In the genomic region with DNA sequence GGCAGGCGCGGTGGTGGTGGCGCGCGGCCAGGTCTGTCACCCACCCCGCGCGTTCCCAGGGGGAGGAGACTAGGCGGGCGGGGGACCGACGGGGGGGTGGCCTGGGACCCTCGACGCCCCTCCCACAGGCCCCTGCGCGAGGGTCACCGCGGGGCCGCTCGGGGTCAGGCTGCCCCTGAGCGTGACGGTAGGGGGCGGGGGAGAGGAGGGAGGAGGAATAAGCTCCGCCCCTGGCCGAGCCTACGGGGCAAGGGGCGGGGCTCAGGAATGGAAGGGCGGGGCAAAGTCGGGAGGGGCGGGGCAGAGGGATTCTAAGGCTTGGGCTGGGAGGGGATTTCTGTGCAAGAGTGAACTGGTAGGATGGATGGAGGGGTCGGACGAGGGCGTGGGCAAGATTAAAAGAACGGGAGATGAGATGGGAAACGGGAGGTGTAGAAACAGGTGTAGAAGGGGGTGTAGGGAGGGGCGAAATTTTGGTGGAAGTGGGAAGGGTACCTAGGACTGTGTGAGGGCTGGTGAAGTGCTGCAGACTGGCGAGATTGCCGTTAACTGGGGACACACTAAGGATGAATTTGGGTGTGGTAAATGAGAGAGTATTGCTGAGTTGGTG, we compare ENCODE assay signal across 8 mouse cellular contexts. TPM values are rescaled to one million over a fixed set of nuclear protein-coding genes. Genes with fewer than 3 reads are reported as not detected.
DNase-seq lines count a peak whose midpoint lies in the region; ATAC-seq and TF ChIP-seq lines count a peak whose summit lies in the region.

No protein-coding gene starts in this region.

- no peaks in the 10 kb centered on the region for H3K27me3 ChIP-seq in hindbrain, embryonic 12.5 days
- no peaks in the 10 kb centered on the region for H3K27me3 ChIP-seq in liver, embryonic 11.5 days (replicated peaks; ENCODE audit: control insufficient read depth, insufficient read depth, low read length)

- under 1% methylated on average over 37 of the region's 38 CpGs for WGBS in bone marrow, adult 2 months
- WGBS in hindbrain, embryonic 12.5 days = 2% methylated on average over 34 of the region's 38 CpGs
- WGBS in liver, embryonic 11.5 days = 3% methylated on average over 28 of the region's 38 CpGs

- peak overlapping the region; percentile 57 for H3K4me2 ChIP-seq in hindbrain, embryonic 12.5 days (replicated peaks)
- peak overlapping the region; percentile 80 for H3K4me2 ChIP-seq in liver, embryonic 11.5 days

- H3K4me1 ChIP-seq in bone marrow, adult 2 months (ENCODE audit: control insufficient read depth, insufficient read depth, low read length) = peaks cover 2% of the 10 kb centered on the region; the same call in 1 of the 2 replicates
- H3K4me1 ChIP-seq in hindbrain, embryonic 12.5 days = peaks cover 25% of the 10 kb centered on the region
- peaks cover 34% of the 10 kb centered on the region for H3K4me1 ChIP-seq in liver, embryonic 11.5 days (replicated peaks; ENCODE audit: control insufficient read depth, insufficient read depth, low read length)

- ATAC-seq in cerebellum, adult (ENCODE audit: insufficient number of reproducible peaks, low FRiP score, low TSS enrichment) = peak; percentile 5
- ATAC-seq in erythroid progenitor cell, adult 5-6 weeks (replicated peaks; ENCODE audit: low FRiP score, poor library complexity, severe bottlenecking) = peak; percentile 51
- peak; percentile 8 for ATAC-seq in hindbrain, embryonic 12.5 days (ENCODE audit: low FRiP score)
- peak; percentile 57 for ATAC-seq in liver, embryonic 11.5 days (replicated peaks; ENCODE audit: low FRiP score)

- H3K27ac ChIP-seq in bone marrow, adult 2 months (ENCODE audit: control insufficient read depth, insufficient read depth, low read depth, low read length, poor library complexity) = peak overlapping the region; percentile 99
- H3K27ac ChIP-seq in hindbrain, embryonic 12.5 days = peak overlapping the region; percentile 99
- H3K27ac ChIP-seq in liver, embryonic 11.5 days (ENCODE audit: low read depth, low read length) = peak overlapping the region; percentile 92

- peak overlapping the region; percentile 71 for H3K4me3 ChIP-seq in bone marrow, adult 2 months (replicated peaks; ENCODE audit: control insufficient read depth, low read depth, low read length)
- peak overlapping the region; percentile 93 for H3K4me3 ChIP-seq in hindbrain, embryonic 12.5 days
- H3K4me3 ChIP-seq in liver, embryonic 11.5 days (ENCODE audit: low read depth, low read length) = peak overlapping the region; percentile 87

- TF ChIP-seq POLR2A in bone marrow, adult 2 months (IDR thresholded peaks at IDR 0.05; ENCODE audit: borderline replicate concordance, control insufficient read depth, low read depth, low read length) = no peak

- H3K36me3 ChIP-seq in hindbrain, embryonic 12.5 days = no peaks in the 10 kb centered on the region
- H3K36me3 ChIP-seq in liver, embryonic 11.5 days (ENCODE audit: control insufficient read depth, insufficient read depth, low read length) = no peaks in the 10 kb centered on the region

- peak overlapping the region; percentile 83 for H3K9ac ChIP-seq in hindbrain, embryonic 12.5 days
- H3K9ac ChIP-seq in liver, embryonic 11.5 days (ENCODE audit: low read depth, low read length) = peak overlapping the region; percentile 80

- no peak for DNase-seq in cerebellum, adult 11 months
- peak; percentile 89 for DNase-seq in liver, embryonic 11.5 days (ENCODE audit: low spot score)
- DNase-seq in monocyte, adult 2 months (ENCODE audit: low read depth in 1 of 2, low spot score in 2 of 2) = peak; percentile 69 to 82
- peak; percentile 95 for DNase-seq in testis, postnatal 10 days (ENCODE audit: low spot score)

- no peaks in the 10 kb centered on the region for H3K9me3 ChIP-seq in hindbrain, embryonic 12.5 days (replicated peaks)
- H3K9me3 ChIP-seq in liver, embryonic 11.5 days (ENCODE audit: control insufficient read depth, low read length) = no peaks in the 10 kb centered on the region

- TF ChIP-seq CTCF in bone marrow, adult 2 months (IDR thresholded peaks at IDR 0.05; ENCODE audit: control insufficient read depth, insufficient read depth, low read length) = no peak

RNA-seq across cellular contexts. Expression of a gene that starts 19.9 kb away (rescaled TPM):
- 3.9 and 11.5 TPM in 2 replicates for polyA plus RNA-seq in bone marrow, adult 2 months (2011; ENCODE audit: insufficient read depth, insufficient read length, low replicate concordance, missing spikeins)
- 6.8 and 8.0 TPM in 2 replicates for total RNA-seq in erythroid progenitor cell, adult 5-6 weeks (2015; ENCODE audit: low replicate concordance)
- 6.8 and 9.4 TPM in 2 replicates for total RNA-seq in erythroid progenitor cell, adult 5-6 weeks (2017; ENCODE audit: low replicate concordance)
- polyA plus RNA-seq in hindbrain, embryonic 12.5 days (2016; fragmentation: Nextera tagmentation; extraction: Ambion mirVana) = 27.1 and 27.5 TPM in 2 replicates
- 6.7 TPM in 2 replicates for polyA plus RNA-seq in liver, embryonic 11.5 days (2014; fragmentation: Nextera tagmentation; extraction: Ambion mirVana)

Comparison
In these comparisons a context has a peak if more than half of its experiments do, and no peak if none do; other contexts are left out.
1. ATAC-seq: peak in every context shown above with its lines; median percentile 57 in liver, embryonic 11.5 days; 51 in erythroid progenitor cell, adult 5-6 weeks; 8 in hindbrain, embryonic 12.5 days; 5 in cerebellum, adult.